14 mouse cellular contexts compared by ENCODE assay signal in the genomic region with DNA sequence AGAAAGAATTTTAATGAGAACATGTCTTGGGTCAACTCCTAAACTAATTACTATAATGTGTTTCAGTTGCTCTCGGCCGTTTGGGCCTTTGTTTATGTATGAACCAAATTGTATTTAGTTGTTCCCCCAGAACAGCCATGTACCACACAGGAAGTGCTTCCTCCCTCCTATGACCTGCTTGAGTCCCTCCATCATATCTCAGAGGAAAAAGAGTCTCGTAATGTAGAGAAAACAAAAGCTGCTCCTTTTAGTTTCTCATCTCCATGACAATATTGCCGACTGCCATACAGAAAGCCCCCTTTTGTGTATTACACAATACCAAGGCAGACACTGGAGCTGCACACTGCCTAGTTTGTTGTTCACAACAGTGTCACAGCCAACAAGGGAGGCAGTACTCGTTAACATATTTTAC. TPM values are rescaled to one million over a fixed set of nuclear protein-coding genes. Genes with fewer than 3 reads are reported as not detected.
DNase-seq lines count a peak whose midpoint lies in the region; ATAC-seq lines count a peak whose summit lies in the region.
"Had no signal": no experiment of that assay in that cellular context is flagged by ENCODE, and none has a peak within 500 bp of the region (broad histone marks: within the 10 kb centered on the region; RNA-seq: fewer than 3 reads in every experiment).

No protein-coding gene starts in this region.

- H3K36me3 ChIP-seq in lung, embryonic 16.5 days (ENCODE audit: control insufficient read depth, insufficient read depth, low read length), result no peaks in the 10 kb centered on the region
- H3K36me3 ChIP-seq: hindbrain, embryonic 13.5 days had no signal

- intact Hi-C loops in heart, postnatal 10 days (cut with DNase I), result no loop called here

- no peak for ATAC-seq in lung, embryonic 16.5 days (ENCODE audit: low read depth)
- ATAC-seq: liver, postnatal 0 days had no signal

- peaks cover 23% of the 10 kb centered on the region for H3K4me1 ChIP-seq in lung, embryonic 16.5 days (replicated peaks; ENCODE audit: control insufficient read depth, insufficient read depth, low read length)
- H3K4me1 ChIP-seq in brown adipose tissue, adult 24 weeks (ENCODE audit: control insufficient read depth, insufficient read depth, insufficient read length, low read length), result peaks cover 54% of the 10 kb centered on the region

- no peak overlapping the region for H3K9ac ChIP-seq in lung, embryonic 16.5 days (ENCODE audit: low read length)
- H3K9ac ChIP-seq: hindbrain, embryonic 13.5 days; liver, postnatal 0 days had no signal

- H3K9me3 ChIP-seq in lung, embryonic 16.5 days (ENCODE audit: control insufficient read depth, low read length), result no peaks in the 10 kb centered on the region
- H3K9me3 ChIP-seq: hindbrain, embryonic 13.5 days had no signal

- WGBS in lung, embryonic 16.5 days, result 48% methylated on average over 5 of the region's 5 CpGs

- H3K4me3 ChIP-seq in lung, embryonic 16.5 days (ENCODE audit: low read length), result no peak overlapping the region
- no peak overlapping the region for H3K4me3 ChIP-seq in brown adipose tissue, adult 24 weeks (ENCODE audit: insufficient read depth, low read depth, low read length)
- H3K4me3 ChIP-seq: hindbrain, embryonic 13.5 days had no signal

- DNase-seq in heart, adult 11 months, result peak; percentile 85
- DNase-seq in heart, postnatal 10 days, result no peak
- DNase-seq in lung, postnatal 14 days, result no peak
- peak; percentile 39 for DNase-seq in induced T-regulatory cell, adult 2 months (ENCODE audit: low read depth)
- DNase-seq in urinary bladder, adult 18-20 months (ENCODE audit: low spot score in 2 of 2), result no peak
- DNase-seq in adipocyte (ENCODE audit: low spot score), result no peak
- DNase-seq: adrenal gland, postnatal 25 days; cerebellum, adult 18-20 months; gastrocnemius, postnatal 14 days; kidney, postnatal 14 days; liver, postnatal 0 days had no signal

- peak overlapping the region; percentile 36 for H3K27ac ChIP-seq in lung, embryonic 16.5 days (ENCODE audit: low read length)
- peak overlapping the region; percentile 73 for H3K27ac ChIP-seq in brown adipose tissue, adult 24 weeks (replicated peaks; ENCODE audit: low read depth, low read length)
- H3K27ac ChIP-seq: hindbrain, embryonic 13.5 days had no signal

- no peak overlapping the region for H3K4me2 ChIP-seq in lung, embryonic 16.5 days (ENCODE audit: low read depth, low read length)
- H3K4me2 ChIP-seq: hindbrain, embryonic 13.5 days had no signal

- no peaks in the 10 kb centered on the region for H3K27me3 ChIP-seq in lung, embryonic 16.5 days (ENCODE audit: control insufficient read depth, insufficient read depth, low read depth, low read length)
- H3K27me3 ChIP-seq: hindbrain, embryonic 13.5 days had no signal

RNA-seq across cellular contexts. Expression of gene Nrp1, which starts 26.5 kb away (rescaled TPM):
- 100 to 1,000 TPM; 137 to 189 TPM for total RNA-seq in heart, postnatal 10 days (2021)
- 144 and 149 TPM in 2 replicates for polyA plus RNA-seq in lung, embryonic 16.5 days (2015; fragmentation: Nextera tagmentation; extraction: Ambion mirVana)
- 56.0 and 73.5 TPM in 2 replicates for polyA plus RNA-seq in brown adipose tissue, adult 24 weeks (2012; ENCODE audit: insufficient read depth, insufficient read length, missing spikeins)

Comparison
In these comparisons a context has a peak if more than half of its experiments do, and no peak if none do; other contexts are left out.
1. DNase-seq: peak in heart, adult 11 months (single experiment) and induced T-regulatory cell, adult 2 months (single experiment); none in heart, postnatal 10 days (0 of 2), lung, postnatal 14 days (single experiment), urinary bladder, adult 18-20 months (0 of 2) and adipocyte (single experiment).